Mouse (Mus musculus) embryonic fibroblast, embryonic 13.5 days (primary cell): ENCODE data around the gene Pgam2.

Source experiments
- CTCF ChIP-seq: IDR thresholded peaks from 2 replicates; pipeline ENCODE4 v1.5.1; 2011; ENCODE audit warnings: mild to moderate bottlenecking, control low read depth, low read length, moderate library complexity, borderline replicate concordance; ENCODE audit not compliant: insufficient read depth
- POLR2A ChIP-seq: IDR thresholded peaks from 2 replicates; pipeline ENCODE4 v1.6.1; 2011; ENCODE audit warnings: low read depth, mild to moderate bottlenecking, control low read depth, low read length, moderate library complexity

GRCm38 (mm10) chr11:5766019-5766418 lies 37.5 kb downstream of the Pgam2 start:
- TF ChIP-seq CTCF (no peak), POLR2A (no peak)
